Mouse (Mus musculus) forebrain, embryonic 10.5 days (tissue): ENCODE data around the gene Ly75. TPM values are rescaled to one million over a fixed set of nuclear protein-coding genes. Genes with fewer than 3 reads are reported as not detected.

Source experiments
- DNase-seq: peaks from one replicate; pipeline ENCODE4 v3.0.0-alpha.2; 2017; ENCODE audit warnings: low spot score; ENCODE audit errors: extremely low spot score
- H3K27ac ChIP-seq: fragments of 300-500 bp; sonication (generic); 2 replicates; pipeline ENCODE4 v1.5.1; 2016; ENCODE audit warnings: mild to moderate bottlenecking
- H3K27me3 ChIP-seq: fragments of 300-500 bp; sonication (generic); 2 replicates; pipeline ENCODE4 v1.6.1; 2016; ENCODE audit warnings: mild to moderate bottlenecking; ENCODE audit not compliant: poor library complexity, severe bottlenecking
- H3K36me3 ChIP-seq: fragments of 300-500 bp; sonication (generic); replicated peaks from 2 replicates; pipeline ENCODE4 v1.6.1; 2016; ENCODE audit warnings: mild to moderate bottlenecking, moderate library complexity
- H3K4me1 ChIP-seq: fragments of 300-500 bp; sonication (generic); 2 replicates; pipeline ENCODE4 v1.6.1; 2016
- H3K4me3 ChIP-seq: fragments of 300-500 bp; sonication (generic); 2 replicates; pipeline ENCODE4 v1.5.1; 2016; ENCODE audit warnings: mild to moderate bottlenecking, moderate library complexity
- H3K9me3 ChIP-seq: fragments of 300-500 bp; sonication (generic); 2 replicates; pipeline ENCODE4 v1.6.1; 2016; ENCODE audit warnings: mild to moderate bottlenecking, moderate library complexity
- WGBS: fragments of 180-500 bp; shearing (Covaris S2); methylation state at CpG from one replicate; pipeline ENCODE4 v1.1.7; 2016; 5-methylcytosine and 5-hydroxymethylcytosine counted together
- polyA plus RNA-seq: library from polyadenylated mRNA; unstranded; fragments of >200 nt; fragmentation: Nextera tagmentation; extraction: Ambion mirVana; gene quantifications from 2 replicates; pipeline ENCODE4 v1.2.1, GENCODE M21; 2016

The Ly75 gene
- polyA plus RNA-seq, 1 experiment from 2014 or later = 3.7 TPM

- H3K36me3 ChIP-seq = peaks cover 45% of the 10 kb centered on the region
Observed at GRCm38 (mm10) chr2:60252782-60253181, 130.3 kb downstream of the Ly75 start.

More at GRCm38 (mm10) chr2:60252782-60253181, 130.3 kb downstream of the Ly75 start:
- Histone ChIP-seq H3K9me3 (no peaks in the 10 kb centered on the region), H3K27me3 (no peaks in the 10 kb centered on the region), H3K4me1 (no peaks in the 10 kb centered on the region), H3K27ac (no peak overlapping the region), H3K4me3 (no peak overlapping the region)
- no peak for DNase-seq
- WGBS = 89% methylated on average over 4 of the region's 4 CpGs

Other genes starting within 250 kb of the Ly75 start
- gene Baz2b, start 173.5 kb downstream of the Ly75 start, polyA plus RNA-seq = 58.2 and 60.4 TPM in 2 replicates
- 69.5 and 76.4 TPM in 2 replicates for gene March7, start 173.4 kb downstream of the Ly75 start, polyA plus RNA-seq
- 11.2 and 11.8 TPM in 2 replicates for gene Cd302, start 98.8 kb downstream of the Ly75 start, polyA plus RNA-seq
- gene Pla2r1, start 170.0 kb upstream of the Ly75 start, polyA plus RNA-seq = 1.0 and 1.3 TPM in 2 replicates